Mouse (Mus musculus) limb, embryonic 13.5 days (tissue): ENCODE data around the gene Tsku. TPM values are rescaled to one million over a fixed set of nuclear protein-coding genes. Genes with fewer than 3 reads are reported as not detected.

Experiments used
- polyA plus RNA-seq: library from polyadenylated mRNA; unstranded; fragments of >200 nt; fragmentation: Nextera tagmentation; extraction: Ambion mirVana; gene quantifications from 2 replicates; pipeline ENCODE4 v1.2.1, GENCODE M21; 2015

The Tsku gene
- polyA plus RNA-seq, 1 experiment from 2014 or later: 23.1 TPM

Other genes with a start within 250 kb of the Tsku start
- gene Myo7a, start 241.8 kb downstream of the Tsku start, polyA plus RNA-seq: 11.0 and 12.2 TPM in 2 replicates
- 0.25 and 0.37 TPM in 2 replicates for gene Omp, start 215.8 kb downstream of the Tsku start, polyA plus RNA-seq
- gene Capn5, start 183.1 kb downstream of the Tsku start, polyA plus RNA-seq: 5.5 and 5.6 TPM in 2 replicates
- not detected in 2 replicates for gene B3gnt6, start 161.8 kb downstream of the Tsku start, polyA plus RNA-seq
- gene Acer3, start 40.1 kb downstream of the Tsku start, polyA plus RNA-seq: 33.7 and 34.7 TPM in 2 replicates
- not detected in 2 replicates for gene Gucy2d, start 79.1 kb upstream of the Tsku start, polyA plus RNA-seq
- 5.8 and 7.0 TPM in 2 replicates for gene Lrrc32, start 128.0 kb upstream of the Tsku start, polyA plus RNA-seq